Mouse (Mus musculus) G1E (cell line): ENCODE results near the gene Pou2f2.

Source experiments
- CTCF ChIP-seq: IDR thresholded peaks from 2 replicates; pipeline ENCODE4 v1.5.1; 2012; ENCODE audit warnings: low read depth, low read length, inconsistent platforms, mixed read lengths
- TAL1 ChIP-seq: conservative IDR thresholded peaks from 2 replicates; pipeline ENCODE4 v1.6.1; 2012; ENCODE audit warnings: low read depth, low read length, inconsistent platforms, mixed read lengths

DNA sequence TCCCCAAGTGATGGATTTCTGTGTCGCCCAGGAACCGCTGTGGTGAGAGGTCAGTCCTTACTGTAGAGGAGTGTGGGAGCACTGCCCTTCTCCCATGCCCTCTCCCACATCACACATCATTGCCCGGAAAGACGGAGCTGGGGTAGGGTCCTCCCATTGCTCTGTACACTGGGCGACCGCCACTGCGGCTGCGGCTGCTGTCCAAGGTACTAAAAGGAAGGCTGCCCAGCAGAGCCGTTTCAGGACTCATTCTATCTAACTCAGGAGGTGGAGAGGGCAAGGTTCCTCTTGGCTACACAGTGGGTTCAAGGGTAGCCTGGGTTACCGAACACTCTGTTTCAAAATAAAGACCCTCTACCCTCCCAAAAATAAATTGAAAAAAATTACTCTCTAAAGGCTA lies 33.6 kb downstream of the Pou2f2 start:
- TF ChIP-seq CTCF (no peak), TAL1 (no peak)
